Mouse (Mus musculus): ENCODE measurements around the gene Itm2b.

The Itm2b gene

GRCm38 (mm10) chr14:73323965-73324364, 61.1 kb downstream of the Itm2b start:
- no peak for DNase-seq (ENCODE audit: inconsistent ontology term)

DNA sequence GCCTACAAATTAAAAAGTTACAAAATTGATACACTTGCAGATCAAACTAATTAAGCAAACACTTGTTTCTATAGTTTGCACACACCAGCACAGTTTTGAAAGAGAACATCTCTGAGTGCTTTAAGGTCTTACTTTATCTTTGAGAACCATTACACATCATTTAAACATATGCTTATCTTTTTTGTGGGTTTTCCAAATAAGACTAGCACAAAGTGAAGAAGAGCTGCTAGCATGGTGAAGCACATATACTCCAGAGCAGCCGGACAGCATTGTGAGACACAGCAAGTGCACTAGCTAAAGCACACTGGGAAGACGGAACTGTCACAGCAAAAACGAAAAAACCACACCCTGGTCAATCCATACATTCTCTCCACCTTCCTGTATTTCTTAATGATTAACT, 62.9 kb downstream of the Itm2b start:
- no peak for DNase-seq (ENCODE audit: inconsistent ontology term)

DNA sequence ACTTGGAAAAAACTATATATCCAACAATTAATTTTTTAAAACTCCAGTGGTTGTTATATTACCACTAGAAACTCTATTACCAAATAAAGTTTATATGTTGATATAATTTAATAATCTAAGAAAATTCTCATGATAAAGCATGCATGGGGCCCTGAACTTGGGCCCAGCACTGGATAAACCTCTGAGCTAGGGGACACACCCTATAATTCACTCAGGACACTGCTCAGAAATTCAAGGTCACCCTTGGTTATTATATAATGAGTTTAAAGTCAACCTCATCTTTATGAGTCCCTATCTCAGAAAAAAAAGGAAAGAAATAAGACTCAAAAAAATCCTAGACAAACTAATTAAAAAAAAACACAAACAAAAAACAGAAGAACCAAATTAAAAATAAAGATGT, 68.2 kb downstream of the Itm2b start:
- DNase-seq (ENCODE audit: inconsistent ontology term) = no peak

DNA sequence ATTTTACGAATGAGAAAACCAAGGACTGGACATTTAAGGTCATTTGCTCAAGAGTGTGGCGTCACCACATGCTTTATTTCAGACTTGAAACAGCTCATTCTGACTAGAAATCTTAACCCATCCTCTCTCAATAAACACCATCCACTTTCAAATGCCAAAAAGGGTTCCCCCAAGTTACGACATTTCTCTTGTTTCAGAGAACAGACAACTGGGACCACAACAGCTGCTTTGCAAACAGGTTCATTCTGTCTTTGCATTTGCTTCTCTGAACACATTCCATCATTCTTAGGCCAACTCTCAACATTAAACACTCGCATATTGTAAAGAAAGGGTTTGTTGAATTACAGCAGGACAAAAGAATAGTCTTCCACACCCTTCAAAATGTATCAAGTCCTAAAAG, 71.2 kb downstream of the Itm2b start:
- peak; percentile 14 for DNase-seq (ENCODE audit: inconsistent ontology term)

DNA sequence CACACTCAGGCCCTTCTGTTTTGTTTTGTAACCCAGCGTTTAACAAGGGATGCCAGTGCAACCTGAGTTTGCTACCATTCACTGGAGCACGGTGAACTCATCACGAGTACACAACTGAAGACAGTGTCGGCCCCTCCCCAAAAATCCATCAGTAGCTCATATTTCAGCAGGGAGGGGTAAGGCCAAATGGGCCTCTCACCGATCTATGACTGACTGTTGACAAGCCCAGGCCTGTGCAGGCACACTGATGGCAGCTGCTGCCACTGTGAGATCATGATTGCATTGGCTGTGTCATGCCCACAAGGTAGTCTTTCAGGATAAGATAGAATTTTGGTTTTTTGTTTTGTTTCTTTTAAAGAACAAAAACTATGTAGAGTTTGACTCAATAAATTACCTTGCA, 71.7 kb downstream of the Itm2b start:
- DNase-seq (ENCODE audit: inconsistent ontology term) = peak; percentile 44

GRCm38 (mm10) chr14:73312909-73313308, 72.2 kb downstream of the Itm2b start:
- no peak for DNase-seq (ENCODE audit: inconsistent ontology term)

Measured in Muller cell, postnatal 12 days (primary cell).